Mouse (Mus musculus) heart, postnatal 0 days (tissue): ENCODE measurements at regions not wholly inside any gene's neighbourhood (a gene's known extent, or its start where the extent isn't known, plus 50 kb on each side); places are given as distances from the start of the nearest gene placed in this dataset.

Experiments used
- ATAC-seq: fragments of 200-750 bp; cut with Nextera tagmentation; 2 replicates; pipeline ENCODE4 v1.8.0; 2017; ENCODE audit warnings: low read depth, moderate number of reproducible peaks, moderate library complexity; ENCODE audit not compliant: insufficient read depth
- DNase-seq: peaks from one replicate; pipeline ENCODE4 v3.0.0-alpha.2; 2016; ENCODE audit warnings: low spot score
- H3K27ac ChIP-seq: fragments of 300-500 bp; sonication (generic); 2 replicates; pipeline ENCODE4 v1.5.1; 2014; ENCODE audit warnings: low read depth, mild to moderate bottlenecking
- H3K27me3 ChIP-seq: fragments of 300-500 bp; sonication (generic); 2 replicates; pipeline ENCODE4 v1.6.1; 2014; ENCODE audit warnings: low read length, mixed read lengths; ENCODE audit not compliant: control insufficient read depth, insufficient read depth
- H3K36me3 ChIP-seq: fragments of 300-500 bp; sonication (generic); replicated peaks from 2 replicates; pipeline ENCODE4 v1.6.1; 2014; ENCODE audit warnings: low read length, mixed read lengths; ENCODE audit not compliant: control insufficient read depth, insufficient read depth
- H3K4me1 ChIP-seq: fragments of 300-500 bp; sonication (generic); 2 replicates; pipeline ENCODE4 v1.6.1; 2014; ENCODE audit warnings: antibody characterized with exemption; ENCODE audit not compliant: control insufficient read depth, insufficient read depth
- H3K4me2 ChIP-seq: fragments of 300-500 bp; sonication (generic); 2 replicates; pipeline ENCODE4 v1.6.1; 2014; ENCODE audit warnings: low read depth, mild to moderate bottlenecking, low read length, moderate library complexity
- H3K4me3 ChIP-seq: fragments of 300-500 bp; sonication (generic); 2 replicates; pipeline ENCODE4 v1.5.1; 2014; ENCODE audit warnings: low read depth, low read length
- H3K9ac ChIP-seq: fragments of 300-500 bp; sonication (generic); replicated peaks from 2 replicates; pipeline ENCODE4 v1.6.1; 2014; ENCODE audit warnings: low read depth, low read length, mixed read lengths
- H3K9me3 ChIP-seq: fragments of 300-500 bp; sonication (generic); replicated peaks from 2 replicates; pipeline ENCODE4 v1.6.1; 2016; ENCODE audit warnings: low read length; ENCODE audit not compliant: control insufficient read depth
- CTCF ChIP-seq: IDR thresholded peaks from 2 replicates; pipeline ENCODE4 v1.5.1; 2016; ENCODE audit warnings: antibody characterized with exemption, control low read depth, low read depth
- EP300 ChIP-seq: IDR thresholded peaks from 2 replicates; pipeline ENCODE4 v1.6.1; 2016; ENCODE audit warnings: antibody characterized with exemption, low read depth
- WGBS: fragments of 180-500 bp; shearing (Covaris S2); extraction: QIAGEN DNeasy Blood & Tissue Kit; methylation state at CpG from one replicate; pipeline ENCODE4 v1.1.7; 2014; 5-methylcytosine and 5-hydroxymethylcytosine counted together

GRCm38 (mm10) chr7:69988704-69989103 lies 377.8 kb downstream of the Nr2f2 start:
- TF ChIP-seq CTCF, result no peak
- Histone ChIP-seq H3K4me2 (no peak overlapping the region), H3K27ac (no peak overlapping the region), H3K9me3 (no peaks in the 10 kb centered on the region), H3K9ac (no peak overlapping the region), H3K4me3 (no peak overlapping the region), H3K27me3 (0 out of 2 replicates have a peak, but pooled peaks cover 3% of the 10 kb centered on the region), H3K36me3 (no peaks in the 10 kb centered on the region), H3K4me1 (no peaks in the 10 kb centered on the region)
- DNase-seq (no peak), ATAC-seq (no peak)
- WGBS, result 35% methylated on average over 5 of the region's 5 CpGs

GRCm38 (mm10) chr7:69981301-69981700 lies 385.2 kb downstream of the Nr2f2 start:
- no peaks in the 10 kb centered on the region for H3K4me1 ChIP-seq
- no peaks in the 10 kb centered on the region for H3K36me3 ChIP-seq
- TF ChIP-seq CTCF, result no peak
- no peak for TF ChIP-seq EP300
- no peak for ATAC-seq
- H3K4me3 ChIP-seq, result no peak overlapping the region
- no peaks in the 10 kb centered on the region for H3K27me3 ChIP-seq
- H3K4me2 ChIP-seq, result no peak overlapping the region
- no peaks in the 10 kb centered on the region for H3K9me3 ChIP-seq
- 51% methylated on average over 2 of the region's 2 CpGs for WGBS
- H3K9ac ChIP-seq, result no peak overlapping the region
- no peak overlapping the region for H3K27ac ChIP-seq
- DNase-seq, result no peak

GRCm38 (mm10) chr7:69976369-69976768 lies 390.2 kb downstream of the Nr2f2 start:
- H3K36me3 ChIP-seq, result no peaks in the 10 kb centered on the region
- no peaks in the 10 kb centered on the region for H3K27me3 ChIP-seq
- H3K9me3 ChIP-seq, result no peaks in the 10 kb centered on the region
- DNase-seq, result no peak
- 76% methylated on average over 3 of the region's 3 CpGs for WGBS
- H3K4me3 ChIP-seq, result no peak overlapping the region
- no peaks in the 10 kb centered on the region for H3K4me1 ChIP-seq
- TF ChIP-seq CTCF (no peak), EP300 (no peak)
- no peak overlapping the region for H3K27ac ChIP-seq
- no peak overlapping the region for H3K4me2 ChIP-seq
- ATAC-seq, result no peak
- no peak overlapping the region for H3K9ac ChIP-seq

GRCm38 (mm10) chr7:69964002-69964401 lies 402.5 kb downstream of the Nr2f2 start:
- DNase-seq (no peak), ATAC-seq (no peak)
- Histone ChIP-seq H3K4me1 (no peaks in the 10 kb centered on the region), H3K4me3 (no peak overlapping the region), H3K27ac (no peak overlapping the region), H3K9ac (no peak overlapping the region), H3K4me2 (no peak overlapping the region), H3K9me3 (no peaks in the 10 kb centered on the region), H3K27me3 (no peaks in the 10 kb centered on the region), H3K36me3 (no peaks in the 10 kb centered on the region)
- WGBS, result 57% methylated on average over 8 of the region's 8 CpGs
- no peak for TF ChIP-seq EP300
- no peak for TF ChIP-seq CTCF

- WGBS, result 70% methylated on average over 6 of the region's 6 CpGs
- H3K36me3 ChIP-seq, result no peaks in the 10 kb centered on the region
- no peak overlapping the region for H3K4me3 ChIP-seq
- no peaks in the 10 kb centered on the region for H3K4me1 ChIP-seq
- H3K9me3 ChIP-seq, result no peaks in the 10 kb centered on the region
- H3K9ac ChIP-seq, result no peak overlapping the region
- no peaks in the 10 kb centered on the region for H3K27me3 ChIP-seq
- no peak overlapping the region for H3K27ac ChIP-seq
- DNase-seq (no peak), ATAC-seq (no peak)
- no peak overlapping the region for H3K4me2 ChIP-seq
- no peak for TF ChIP-seq CTCF
- TF ChIP-seq EP300, result no peak
Observed at GRCm38 (mm10) chr7:69950221-69950670, 416.3 kb downstream of the Nr2f2 start.

- 51% methylated on average over 10 of the region's 10 CpGs for WGBS
- no peak overlapping the region for H3K4me2 ChIP-seq
- DNase-seq, result no peak
Observed at GRCm38 (mm10) chr7:69949647-69950121, 416.9 kb downstream of the Nr2f2 start.

More at GRCm38 (mm10) chr7:69949647-69950121, 416.9 kb downstream of the Nr2f2 start:
- H3K4me3 ChIP-seq, result no peak overlapping the region
- TF ChIP-seq CTCF (no peak), EP300 (no peak)
- H3K4me1 ChIP-seq, result no peaks in the 10 kb centered on the region
- ATAC-seq, result no peak
- no peak overlapping the region for H3K9ac ChIP-seq
- H3K27me3 ChIP-seq, result no peaks in the 10 kb centered on the region
- H3K9me3 ChIP-seq, result no peaks in the 10 kb centered on the region
- H3K27ac ChIP-seq, result no peak overlapping the region
- H3K36me3 ChIP-seq, result no peaks in the 10 kb centered on the region
